Mouse (Mus musculus) spleen, adult 2 months (tissue): ENCODE results near the gene Cldn20. TPM values are rescaled to one million over a fixed set of nuclear protein-coding genes. Genes with fewer than 3 reads are reported as not detected.

Experiments
- DNase-seq, 2 experiments: peaks; one replicate each; pipeline versions ENCODE4 v3.0.0 to v3.0.0-alpha.2; 2012 to 2021; ENCODE audit warnings: low spot score in 2 of 2, low read depth in 1 of 2
- H3K27ac ChIP-seq: fragments of 200-500 bp; 2 replicates; pipeline ENCODE4 v1.5.1; 2012; ENCODE audit warnings: low read length, inconsistent platforms; ENCODE audit not compliant: insufficient read depth
- H3K27me3 ChIP-seq: fragments of 200-500 bp; 2 replicates; pipeline ENCODE4 v1.6.1; 2012; ENCODE audit warnings: mild to moderate bottlenecking, moderate library complexity, low read length, inconsistent platforms; ENCODE audit not compliant: control insufficient read depth, insufficient read depth
- H3K36me3 ChIP-seq: fragments of 200-500 bp; 2 replicates; pipeline ENCODE4 v1.6.1; 2012; ENCODE audit warnings: mild to moderate bottlenecking, low read length, inconsistent platforms; ENCODE audit not compliant: control insufficient read depth, insufficient read depth
- H3K4me1 ChIP-seq: fragments of 200-500 bp; 2 replicates; pipeline ENCODE4 v1.6.1; 2011; ENCODE audit warnings: inconsistent platforms; ENCODE audit not compliant: control insufficient read depth, insufficient read depth, insufficient read length
- H3K4me3 ChIP-seq: fragments of 200-500 bp; 2 replicates; pipeline ENCODE4 v1.5.1; 2011; ENCODE audit warnings: mild to moderate bottlenecking, inconsistent platforms; ENCODE audit not compliant: insufficient read depth, insufficient read length; ENCODE audit errors: extremely low read depth
- CTCF ChIP-seq: fragments of 200-500 bp; IDR thresholded peaks from 2 replicates; pipeline ENCODE4 v1.5.1; 2011; ENCODE audit warnings: mild to moderate bottlenecking, inconsistent platforms; ENCODE audit not compliant: insufficient read depth, insufficient read length, insufficient replicate concordance; ENCODE audit errors: extremely low read depth
- POLR2A ChIP-seq: fragments of 200-500 bp; IDR thresholded peaks from 2 replicates; pipeline ENCODE4 v1.6.1; 2011; ENCODE audit warnings: low read depth, low read length, inconsistent platforms
- WGBS: fragments of 180-500 bp; shearing (Covaris S2); methylation state at CpG from one replicate; pipeline ENCODE4 v1.1.7; 2018; 5-methylcytosine and 5-hydroxymethylcytosine counted together
- polyA plus RNA-seq: library from polyadenylated mRNA; depleted of rRNA; stranded (reverse); fragments of >200 nt; gene quantifications from 2 replicates; pipeline ENCODE4 v1.2.3, GENCODE M21; 2012; rRNA removed

The Cldn20 gene
- not detected in 2 replicates for polyA plus RNA-seq

GRCm38 (mm10) chr17:3532254-3532653, at the start of gene Cldn20:
Gene Cldn20 (plus strand): TSS chr17:3532554.
- H3K4me3 ChIP-seq: no peak within 1 kb of the TSS
- H3K36me3 ChIP-seq: no peaks in the 10 kb centered on the region
- no peaks in the 10 kb centered on the region for H3K27me3 ChIP-seq
- 91% methylated on average over 4 of the region's 4 CpGs for WGBS
- H3K4me1 ChIP-seq: no peaks in the 10 kb centered on the region
- no peak for TF ChIP-seq CTCF
- no peak within 1 kb of the TSS for H3K27ac ChIP-seq
- DNase-seq: no peak

DNA sequence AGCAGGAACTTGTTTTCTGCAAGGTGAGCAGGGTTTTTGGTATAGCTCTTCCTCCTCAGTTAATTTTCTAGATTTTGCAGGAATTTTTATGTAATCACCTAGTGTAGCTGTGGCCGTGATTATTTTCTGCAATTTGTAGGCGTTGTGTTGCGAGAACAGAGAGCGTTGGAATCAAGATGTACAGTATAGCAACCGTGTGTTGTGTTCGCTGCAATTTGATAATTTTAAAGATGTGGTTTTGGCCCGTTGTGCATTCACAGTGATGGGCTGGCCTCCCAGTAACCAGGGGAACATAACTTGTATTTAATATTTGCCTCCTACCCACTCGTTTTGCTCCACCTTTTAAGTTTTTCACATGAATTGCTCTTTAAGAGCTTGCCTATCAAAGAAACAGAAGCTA, 49.3 kb upstream of the Cldn20 start:
- 76% methylated on average over 8 of the region's 8 CpGs for WGBS
- Histone ChIP-seq H3K27me3 (no peaks in the 10 kb centered on the region), H3K4me1 (no peaks in the 10 kb centered on the region), H3K27ac (no peak overlapping the region), H3K4me3 (no peak overlapping the region), H3K36me3 (no peaks in the 10 kb centered on the region)
- no peak for DNase-seq
- no peak for TF ChIP-seq CTCF
- no peak for TF ChIP-seq POLR2A

GRCm38 (mm10) chr17:3485851-3486250, 46.5 kb upstream of the Cldn20 start:
- no peaks in the 10 kb centered on the region for H3K27me3 ChIP-seq
- H3K36me3 ChIP-seq: no peaks in the 10 kb centered on the region
- TF ChIP-seq POLR2A (no peak), CTCF (no peak)
- WGBS: 86% methylated on average over 7 of the region's 7 CpGs
- H3K27ac ChIP-seq: no peak overlapping the region
- no peak overlapping the region for H3K4me3 ChIP-seq
- no peak for DNase-seq
- no peaks in the 10 kb centered on the region for H3K4me1 ChIP-seq

DNA sequence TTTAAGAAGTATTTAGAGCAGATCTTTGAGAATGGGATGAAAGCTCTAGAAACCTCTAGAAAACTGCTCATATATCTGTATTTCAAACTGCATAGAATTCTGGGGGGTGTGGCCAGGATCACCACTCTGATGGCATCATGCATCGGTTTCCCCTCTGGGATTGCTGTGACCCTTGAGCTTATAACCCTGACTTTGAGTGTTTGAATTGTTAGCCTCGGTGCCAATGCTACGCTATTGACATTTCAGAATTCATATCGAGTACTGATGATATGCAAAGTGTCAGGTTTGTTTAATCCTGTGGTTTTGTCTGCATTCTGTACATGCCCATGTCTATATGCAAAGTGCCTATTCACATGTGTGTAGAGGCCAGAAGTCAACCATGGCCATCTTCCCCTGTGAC, 45.1 kb upstream of the Cldn20 start:
- TF ChIP-seq CTCF: no peak
- TF ChIP-seq POLR2A: no peak
- 90% methylated on average over 4 of the region's 4 CpGs for WGBS
- no peaks in the 10 kb centered on the region for H3K27me3 ChIP-seq
- H3K27ac ChIP-seq: no peak overlapping the region
- H3K4me3 ChIP-seq: no peak overlapping the region
- DNase-seq: no peak
- no peaks in the 10 kb centered on the region for H3K36me3 ChIP-seq
- no peaks in the 10 kb centered on the region for H3K4me1 ChIP-seq

- Histone ChIP-seq H3K27ac (no peak overlapping the region), H3K36me3 (no peaks in the 10 kb centered on the region), H3K4me3 (no peak overlapping the region), H3K27me3 (no peaks in the 10 kb centered on the region), H3K4me1 (no peaks in the 10 kb centered on the region)
- DNase-seq: no peak
- 77% methylated on average over 12 of the region's 12 CpGs for WGBS
- TF ChIP-seq CTCF: no peak
Measured at GRCm38 (mm10) chr17:3487721-3488601, 44.4 kb upstream of the Cldn20 start.

- no peak overlapping the region for H3K27ac ChIP-seq
- TF ChIP-seq CTCF: no peak
- TF ChIP-seq POLR2A: no peak
- no peak overlapping the region for H3K4me3 ChIP-seq
Measured at GRCm38 (mm10) chr17:3490216-3490895, 42.0 kb upstream of the Cldn20 start.

GRCm38 (mm10) chr17:3491065-3491464, 41.3 kb upstream of the Cldn20 start:
- 23% methylated on average over 5 of the region's 5 CpGs for WGBS
- Histone ChIP-seq H3K27ac (no peak overlapping the region), H3K4me1 (no peaks in the 10 kb centered on the region), H3K27me3 (no peaks in the 10 kb centered on the region), H3K36me3 (no peaks in the 10 kb centered on the region), H3K4me3 (no peak overlapping the region)
- no peak for DNase-seq
- TF ChIP-seq POLR2A (no peak), CTCF (no peak)

More at GRCm38 (mm10) chr17:3490216-3490895, 42.0 kb upstream of the Cldn20 start:
- 84% methylated on average over 11 of the region's 11 CpGs for WGBS
- Histone ChIP-seq H3K4me1 (no peaks in the 10 kb centered on the region), H3K27me3 (no peaks in the 10 kb centered on the region), H3K36me3 (no peaks in the 10 kb centered on the region)
- DNase-seq: no peak
